ENCODE assay signal across 8 mouse cellular contexts in the genomic region with DNA sequence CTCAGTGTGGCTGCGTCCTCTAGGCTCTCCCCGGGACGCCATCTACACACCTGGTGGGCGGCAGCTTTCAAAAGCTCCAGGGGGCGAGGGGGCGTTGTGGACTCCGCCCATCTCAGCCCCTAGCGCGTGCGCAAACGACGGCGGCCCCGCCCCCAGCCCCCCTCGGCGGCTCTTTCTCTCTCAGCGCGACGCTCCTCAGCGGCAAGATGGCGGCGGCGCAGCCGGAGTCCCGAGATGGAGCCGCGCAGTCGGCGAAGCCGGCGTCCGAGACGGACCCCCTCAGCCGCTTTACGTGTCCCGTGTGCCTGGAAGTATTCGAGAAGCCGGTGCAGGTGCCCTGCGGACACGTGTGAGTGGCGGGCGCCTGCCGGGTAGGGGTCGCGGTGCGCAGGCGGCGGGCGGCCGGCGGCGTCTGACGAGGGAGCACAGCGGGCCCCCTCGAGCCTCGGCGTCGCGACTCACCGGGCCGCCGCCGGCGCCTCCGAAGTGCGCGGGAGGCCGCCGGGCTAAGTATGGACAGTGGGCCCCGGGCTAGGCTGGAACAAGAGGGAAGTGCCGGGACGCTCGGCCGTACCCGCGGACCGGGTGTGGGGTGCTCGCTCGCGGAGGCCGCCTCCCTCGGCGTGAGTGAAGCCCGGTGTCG. TPM values are rescaled to one million over a fixed set of nuclear protein-coding genes. Genes with fewer than 3 reads are reported as not detected.
DNase-seq lines count a peak whose midpoint lies in the region; ATAC-seq lines count a peak whose summit lies in the region.

No protein-coding gene starts in this region.

- peak; percentile 88 to 92 for DNase-seq in cerebellum, postnatal 36 days
- DNase-seq in gastrocnemius, adult 18-20 months (ENCODE audit: low spot score) = peak; percentile 81
- DNase-seq in left cerebral cortex, postnatal 14 days (ENCODE audit: low spot score in 2 of 2) = peak; percentile 86 to 90
- peak; percentile 87 for DNase-seq in right cerebral cortex, postnatal 25 days
- peak; percentile 89 for DNase-seq in yolk sac, embryonic 10.5 days (ENCODE audit: low spot score)

- peak overlapping the region; percentile 91 for H3K27ac ChIP-seq in hindbrain, embryonic 16.5 days (ENCODE audit: low read depth, low read length)

- H3K9me3 ChIP-seq in hindbrain, embryonic 16.5 days (ENCODE audit: control insufficient read depth, low read length) = no peaks in the 10 kb centered on the region

- H3K9ac ChIP-seq in hindbrain, embryonic 16.5 days (ENCODE audit: low read depth, low read length) = peak overlapping the region; percentile 96

- no peaks in the 10 kb centered on the region for H3K27me3 ChIP-seq in hindbrain, embryonic 16.5 days (replicated peaks; ENCODE audit: control insufficient read depth, insufficient read depth, low read length)

- peaks cover 28% of the 10 kb centered on the region for H3K4me1 ChIP-seq in hindbrain, embryonic 16.5 days (ENCODE audit: control insufficient read depth, insufficient read depth, low read depth, low read length)

- WGBS in hindbrain, embryonic 16.5 days = under 1% methylated on average over 78 of the region's 85 CpGs

- H3K36me3 ChIP-seq in hindbrain, embryonic 16.5 days (ENCODE audit: control insufficient read depth, insufficient read depth, low read length) = peaks cover 10% of the 10 kb centered on the region

- ATAC-seq in activated CD4-positive, CD25-positive, alpha-beta regulatory T cell, adult 4 months = peak; percentile 48
- ATAC-seq in hindbrain, embryonic 16.5 days = peak; percentile 90
- ATAC-seq in megakaryocyte-erythroid progenitor cell, adult 5-6 weeks (replicated peaks; ENCODE audit: low FRiP score, low TSS enrichment, poor library complexity, severe bottlenecking) = peak; percentile 62

- H3K4me3 ChIP-seq in hindbrain, embryonic 16.5 days (ENCODE audit: low read length) = peak overlapping the region; percentile 96

- peak overlapping the region; percentile 79 for H3K4me2 ChIP-seq in hindbrain, embryonic 16.5 days (ENCODE audit: low read length)

- intact Hi-C loops in left cerebral cortex, postnatal 14 days (cut with DNase I) = no loop called here

RNA-seq across cellular contexts. Expression of a gene that starts 10.7 kb away (rescaled TPM):
- polyA plus RNA-seq in activated CD4-positive, CD25-positive, alpha-beta regulatory T cell, adult 4 months (2017; shearing (Covaris generic)) = 10 to 100 TPM in 1 of 2 experiments, 1 to 10 TPM in 1; 7.4 to 11.7 TPM
- total RNA-seq in gastrocnemius, adult 18-20 months (2021) = 10 to 100 TPM; 18.4 to 19.5 TPM
- polyA plus RNA-seq in hindbrain, embryonic 16.5 days (2015; fragmentation: Nextera tagmentation; extraction: Ambion mirVana) = 30.5 and 33.6 TPM in 2 replicates
- total RNA-seq in left cerebral cortex, postnatal 14 days (2021) = 10 to 100 TPM; 74.5 to 77.2 TPM
- 16.0 and 23.2 TPM in 2 replicates for total RNA-seq in megakaryocyte-erythroid progenitor cell, adult 5-6 weeks (2014; fragmentation: Nextera tagmentation)
- 6.8 and 8.1 TPM in 2 replicates for total RNA-seq in megakaryocyte-erythroid progenitor cell, adult 5-6 weeks (2017)

RNA-seq across cellular contexts. Expression of a gene that starts 10.9 kb away (rescaled TPM):
- polyA plus RNA-seq in activated CD4-positive, CD25-positive, alpha-beta regulatory T cell, adult 4 months (2017; shearing (Covaris generic)) = 100 to 1,000 TPM; 168 to 181 TPM
- 10 to 100 TPM; 37.5 to 45.6 TPM for total RNA-seq in gastrocnemius, adult 18-20 months (2021)
- polyA plus RNA-seq in hindbrain, embryonic 16.5 days (2015; fragmentation: Nextera tagmentation; extraction: Ambion mirVana) = 112 and 115 TPM in 2 replicates
- total RNA-seq in left cerebral cortex, postnatal 14 days (2021) = 10 to 100 TPM; 40.8 to 43.1 TPM
- total RNA-seq in megakaryocyte-erythroid progenitor cell, adult 5-6 weeks (2014; fragmentation: Nextera tagmentation) = 30.8 and 34.8 TPM in 2 replicates
- 19.5 and 23.8 TPM in 2 replicates for total RNA-seq in megakaryocyte-erythroid progenitor cell, adult 5-6 weeks (2017)

RNA-seq across cellular contexts. Expression of a gene that starts 34.6 kb away (rescaled TPM):
- not detected for polyA plus RNA-seq in activated CD4-positive, CD25-positive, alpha-beta regulatory T cell, adult 4 months (2017; shearing (Covaris generic))
- total RNA-seq in gastrocnemius, adult 18-20 months (2021) = 1 to 10 TPM in 1 of 2 experiments, under 1 TPM in 1; 0.73 to 1.0 TPM
- polyA plus RNA-seq in hindbrain, embryonic 16.5 days (2015; fragmentation: Nextera tagmentation; extraction: Ambion mirVana) = 4.5 and 8.4 TPM in 2 replicates
- under 1 TPM; 0.86 to 0.95 TPM for total RNA-seq in left cerebral cortex, postnatal 14 days (2021)
- 0.37 TPM in 1 of 2 replicates, not detected in the other for total RNA-seq in megakaryocyte-erythroid progenitor cell, adult 5-6 weeks (2014; fragmentation: Nextera tagmentation)
- 0.52 TPM in 1 of 2 replicates, not detected in the other for total RNA-seq in megakaryocyte-erythroid progenitor cell, adult 5-6 weeks (2017)

Comparison
In these comparisons a context has a peak if more than half of its experiments do, and no peak if none do; other contexts are left out.
1. Peak in every context shown above with its lines: DNase-seq, ATAC-seq, H3K4me3 ChIP-seq and H3K27ac ChIP-seq.